Mouse (Mus musculus): Measurements from ENCODE around the gene Pex5. TPM values are rescaled to one million over a fixed set of nuclear protein-coding genes. Genes with fewer than 3 reads are reported as not detected.
A peak's percentile ranks its signal among the peaks of the same experiment; 100 is the strongest.
"Not testable (repeated sequence)": the region's sequence is repeated elsewhere in the genome, so short reads cannot be mapped to it uniquely, and the experiment has no call there.

The Pex5 gene
- polyA plus RNA-seq, 1 experiment from 2014 or later: 43.3 TPM

DNA sequence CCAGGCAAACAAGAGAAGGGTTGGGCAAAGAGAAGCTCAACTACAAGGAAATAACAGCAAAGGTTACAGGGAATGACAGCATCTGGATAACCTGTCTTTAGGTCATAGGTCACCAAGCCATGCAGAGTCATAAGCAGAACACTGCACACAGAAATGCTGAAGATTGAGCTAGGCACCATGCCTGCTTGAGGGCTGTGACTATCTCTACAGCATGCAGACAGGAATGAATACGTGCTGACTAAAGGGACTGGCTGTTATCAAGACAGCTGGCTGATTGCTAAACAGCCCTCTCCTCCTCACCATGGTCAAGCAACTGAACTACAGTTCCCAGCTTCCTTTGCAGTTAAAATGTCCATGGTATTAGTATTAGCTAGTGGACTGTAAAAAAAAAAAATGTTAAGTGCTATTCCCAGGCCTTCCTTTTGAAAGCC, 9.2 kb upstream of the Pex5 start:
- Histone ChIP-seq H3K4me3 (no peak overlapping the region), H3K27ac (replicated peaks) (no peak overlapping the region), H3K27me3 (replicated peaks; ENCODE audit: low read depth, poor library complexity, severe bottlenecking) (no peaks in the 10 kb centered on the region), H3K4me1 (no peaks in the 10 kb centered on the region), H3K36me3 (replicated peaks) (no peaks in the 10 kb centered on the region), H3K9me3 (no peaks in the 10 kb centered on the region)
- no peak for DNase-seq (ENCODE audit: low spot score)
- 55% methylated on average over 1 of the region's 1 CpGs for WGBS

DNA sequence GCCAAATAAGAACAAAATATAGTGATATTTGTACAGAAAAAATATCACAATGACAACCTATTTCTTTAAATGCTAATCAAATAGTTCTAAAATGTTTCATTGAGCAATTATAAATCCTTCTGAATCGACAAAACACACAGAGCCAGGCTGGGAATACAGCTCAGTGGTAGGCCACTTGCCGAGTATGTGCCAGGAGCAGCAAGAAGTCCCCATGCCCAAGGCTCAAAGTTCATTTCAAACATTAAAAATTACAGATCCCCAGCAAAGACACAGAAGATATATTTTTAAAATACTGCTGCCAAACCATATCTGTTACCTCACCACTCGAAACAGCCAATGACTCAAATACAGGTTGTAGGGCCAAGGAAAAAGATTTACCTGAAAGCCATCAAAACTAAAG, 3.8 kb upstream of the Pex5 start:
- 86% methylated on average over 3 of the region's 3 CpGs for WGBS

DNA sequence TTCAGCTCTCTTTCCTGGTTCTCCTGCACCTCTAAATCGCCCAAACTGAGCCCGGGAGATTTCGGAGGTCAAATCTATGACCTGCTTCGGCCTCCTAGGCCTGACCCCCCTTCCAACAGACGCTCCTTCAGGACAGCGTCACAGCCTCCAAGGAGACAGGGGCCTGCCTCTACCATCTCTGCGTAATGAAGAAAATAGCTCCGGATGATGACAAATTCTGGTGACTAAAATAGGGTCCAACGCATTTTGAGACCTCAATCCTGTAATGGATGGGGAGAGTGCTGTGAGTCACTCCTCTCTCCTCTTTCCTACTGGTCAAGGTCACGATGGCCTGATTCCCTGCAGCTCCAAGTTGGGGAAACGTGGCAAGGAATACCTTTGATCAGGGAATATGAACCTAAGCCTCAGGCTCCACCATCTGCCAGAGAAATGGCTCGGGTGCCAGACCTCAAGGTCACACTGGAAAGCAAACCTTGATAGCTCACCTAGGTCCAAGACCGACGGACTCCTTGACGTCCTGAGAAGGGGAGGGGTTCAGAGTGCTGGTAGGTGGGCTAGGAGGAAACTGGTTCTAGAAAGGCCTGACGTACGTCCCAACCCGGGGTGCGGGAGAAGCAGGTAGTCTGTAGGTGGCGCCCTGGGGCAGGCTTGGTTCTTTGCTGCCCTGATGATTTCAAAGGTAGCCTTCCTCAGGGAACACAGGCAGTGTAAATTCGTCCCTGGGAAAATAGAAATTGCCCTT, 651 bp upstream of the Pex5 start:
- Histone ChIP-seq H3K36me3 (replicated peaks) (peaks cover 29% of the 10 kb centered on the region), H3K4me1 (peaks cover 21% of the 10 kb centered on the region), H3K4me3 (peak overlapping the region; percentile 94), H3K27me3 (replicated peaks; ENCODE audit: low read depth, poor library complexity, severe bottlenecking) (no peaks in the 10 kb centered on the region), H3K27ac (replicated peaks) (peak overlapping the region; percentile 93), H3K9me3 (no peaks in the 10 kb centered on the region)
- WGBS: 4% methylated on average over 21 of the region's 21 CpGs
- peak; percentile 80 for DNase-seq (ENCODE audit: low spot score)

More for the DNA sequence above, 3.8 kb upstream of the Pex5 start:
- no peaks in the 10 kb centered on the region for H3K36me3 ChIP-seq (replicated peaks)
- H3K27me3 ChIP-seq (replicated peaks; ENCODE audit: low read depth, poor library complexity, severe bottlenecking): no peaks in the 10 kb centered on the region
- H3K9me3 ChIP-seq: no peaks in the 10 kb centered on the region
- H3K4me3 ChIP-seq: no peak overlapping the region
- no peak overlapping the region for H3K27ac ChIP-seq (replicated peaks)
- peaks cover 17% of the 10 kb centered on the region for H3K4me1 ChIP-seq
- DNase-seq (ENCODE audit: low spot score): no peak

DNA sequence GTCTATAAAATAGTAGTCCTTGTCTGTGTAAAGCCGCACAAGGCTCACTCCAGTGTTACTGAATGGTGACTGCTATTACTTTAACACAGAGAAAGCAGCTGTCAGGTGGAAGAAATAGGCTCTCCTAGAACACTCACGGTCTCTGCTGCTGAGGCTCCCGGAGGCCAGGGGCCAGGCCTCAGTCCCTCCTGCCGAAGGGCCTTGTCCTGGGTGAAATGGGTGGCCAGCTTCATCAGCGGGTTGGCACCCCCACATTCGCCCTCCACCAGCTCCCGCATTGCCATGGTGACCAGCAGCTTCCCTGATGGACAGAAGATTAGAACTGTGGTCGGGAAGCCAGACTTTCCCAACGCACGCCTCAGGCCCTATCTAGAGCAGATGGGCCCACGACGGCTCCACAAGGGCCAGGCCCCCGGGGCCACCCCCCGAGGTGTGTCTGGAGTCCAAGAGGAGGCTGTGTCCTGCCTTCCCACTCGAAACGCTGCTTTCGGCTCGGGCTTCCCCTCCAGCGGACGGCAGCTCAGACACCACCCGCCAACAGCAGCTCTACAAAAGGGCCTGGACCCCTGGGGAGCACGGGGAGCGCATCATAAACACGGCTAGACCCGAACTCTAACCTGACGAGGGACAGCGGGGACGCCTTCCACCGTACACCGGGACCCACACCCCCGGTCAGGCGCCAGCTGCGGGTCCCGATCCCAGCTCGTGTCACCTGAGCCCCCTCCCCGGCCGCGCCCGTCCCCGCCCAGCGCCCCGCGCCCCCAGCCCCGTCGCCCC, 529 bp downstream of the Pex5 start:
- peak; percentile 63 for DNase-seq (ENCODE audit: low spot score)
- WGBS: 2% methylated on average over 45 of the region's 45 CpGs

DNA sequence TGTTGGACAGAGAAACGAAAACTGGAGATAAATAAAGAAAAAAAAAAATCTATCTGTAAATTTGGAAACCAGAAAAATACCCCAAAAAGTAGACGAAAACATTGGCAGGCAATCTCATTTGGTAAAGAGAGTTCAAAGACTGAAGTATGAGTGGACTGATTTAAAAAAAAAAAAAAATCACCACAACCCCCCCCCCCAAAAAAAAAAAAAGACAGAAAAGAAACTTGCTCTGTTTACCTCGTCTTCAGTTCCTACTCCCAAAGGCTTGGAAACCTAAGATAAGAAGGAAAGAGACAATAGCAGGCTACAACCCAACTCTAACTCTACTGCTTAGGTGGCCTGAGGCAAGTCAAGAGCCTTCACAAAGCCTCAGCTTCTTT, 1.1 kb downstream of the Pex5 start:
- peak overlapping the region; percentile 93 for H3K27ac ChIP-seq (replicated peaks)

More for the DNA sequence above, 529 bp downstream of the Pex5 start:
- no peaks in the 10 kb centered on the region for H3K9me3 ChIP-seq
- H3K4me1 ChIP-seq: peaks cover 21% of the 10 kb centered on the region
- peak overlapping the region; percentile 94 for H3K4me3 ChIP-seq
- no peaks in the 10 kb centered on the region for H3K27me3 ChIP-seq (replicated peaks; ENCODE audit: low read depth, poor library complexity, severe bottlenecking)
- H3K27ac ChIP-seq (replicated peaks): peak overlapping the region; percentile 93
- H3K36me3 ChIP-seq (replicated peaks): peaks cover 35% of the 10 kb centered on the region

DNA sequence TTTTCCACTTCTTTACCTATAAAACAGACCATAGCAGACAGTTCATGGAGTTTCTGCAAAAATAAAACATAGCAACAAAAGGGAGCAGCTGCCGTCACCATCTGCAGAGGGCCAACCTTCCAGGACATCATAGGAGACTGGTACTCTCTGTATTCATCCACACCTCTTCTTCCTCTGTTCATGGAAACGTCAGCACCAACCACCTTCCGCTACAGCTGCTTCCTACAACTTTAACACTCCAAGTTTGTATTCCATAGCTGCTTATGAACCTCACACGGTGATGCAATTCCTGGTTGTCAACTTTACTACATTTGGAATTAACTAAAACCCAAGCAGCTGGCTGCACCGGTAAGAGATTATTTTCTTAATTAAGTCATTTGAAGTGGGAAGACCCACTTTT, 6.5 kb downstream of the Pex5 start:
- Histone ChIP-seq H3K4me3 (no peak overlapping the region), H3K27ac (replicated peaks) (no peak overlapping the region), H3K36me3 (replicated peaks) (peaks cover 84% of the 10 kb centered on the region), H3K9me3 (no peaks in the 10 kb centered on the region), H3K4me1 (peaks cover 2% of the 10 kb centered on the region), H3K27me3 (replicated peaks; ENCODE audit: low read depth, poor library complexity, severe bottlenecking) (no peaks in the 10 kb centered on the region)
- DNase-seq (ENCODE audit: low spot score): no peak
- 91% methylated on average over 5 of the region's 5 CpGs for WGBS

More for the DNA sequence above, 1.1 kb downstream of the Pex5 start:
- DNase-seq (ENCODE audit: low spot score): no peak
- Histone ChIP-seq H3K4me3 (peak overlapping the region; percentile 94), H3K9me3 (no peaks in the 10 kb centered on the region), H3K36me3 (replicated peaks) (peaks cover 40% of the 10 kb centered on the region), H3K27me3 (replicated peaks; ENCODE audit: low read depth, poor library complexity, severe bottlenecking) (no peaks in the 10 kb centered on the region), H3K4me1 (peaks cover 21% of the 10 kb centered on the region)
- 53% methylated on average over 3 of the region's 3 CpGs for WGBS

DNA sequence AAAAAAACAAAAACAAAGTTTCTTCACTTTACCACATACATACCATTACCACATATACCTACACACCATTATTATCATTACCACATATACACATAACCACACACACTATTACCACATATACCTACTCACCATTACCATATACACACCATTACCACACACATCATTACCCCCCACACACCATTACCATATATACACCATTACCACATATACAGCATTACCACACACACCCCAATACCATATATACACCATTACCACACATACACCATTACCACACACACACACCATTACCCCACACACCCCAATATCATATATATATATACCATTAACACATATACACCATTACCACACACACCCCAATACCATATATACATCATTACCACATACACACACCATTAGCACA, 7.7 kb downstream of the Pex5 start:
- Histone ChIP-seq H3K27ac (replicated peaks) (no peak overlapping the region), H3K4me3 (no peak overlapping the region), H3K36me3 (replicated peaks) (peaks cover 85% of the 10 kb centered on the region), H3K9me3 (no peaks in the 10 kb centered on the region), H3K4me1 (no peaks in the 10 kb centered on the region), H3K27me3 (replicated peaks; ENCODE audit: low read depth, poor library complexity, severe bottlenecking) (no peaks in the 10 kb centered on the region)
- no peak for DNase-seq (ENCODE audit: low spot score)

DNA sequence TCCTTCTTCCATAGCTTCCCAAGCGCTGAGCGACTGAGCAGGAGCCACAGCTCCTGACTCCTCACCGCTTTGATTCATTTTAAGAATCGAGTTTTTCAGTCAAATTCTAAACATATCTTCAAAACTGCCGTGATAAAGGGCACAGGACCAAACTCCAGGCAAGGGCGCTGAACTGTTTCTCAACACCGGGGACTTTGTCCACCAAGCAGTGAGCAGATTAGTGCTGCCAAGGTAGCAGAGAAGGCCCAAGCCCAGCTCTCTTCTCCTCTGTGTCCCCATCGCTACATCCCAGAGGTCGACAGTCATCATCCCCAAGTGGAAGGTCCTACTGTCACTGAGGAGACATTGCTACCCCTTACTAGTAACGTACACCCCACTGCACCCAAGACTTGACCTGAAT, 8.5 kb downstream of the Pex5 start:
- no peaks in the 10 kb centered on the region for H3K27me3 ChIP-seq (replicated peaks; ENCODE audit: low read depth, poor library complexity, severe bottlenecking)
- no peak for DNase-seq (ENCODE audit: low spot score)
- no peaks in the 10 kb centered on the region for H3K4me1 ChIP-seq
- H3K36me3 ChIP-seq (replicated peaks): peaks cover 85% of the 10 kb centered on the region
- H3K9me3 ChIP-seq: no peaks in the 10 kb centered on the region
- no peak overlapping the region for H3K4me3 ChIP-seq
- 94% methylated on average over 10 of the region's 10 CpGs for WGBS
- no peak overlapping the region for H3K27ac ChIP-seq (replicated peaks)

DNA sequence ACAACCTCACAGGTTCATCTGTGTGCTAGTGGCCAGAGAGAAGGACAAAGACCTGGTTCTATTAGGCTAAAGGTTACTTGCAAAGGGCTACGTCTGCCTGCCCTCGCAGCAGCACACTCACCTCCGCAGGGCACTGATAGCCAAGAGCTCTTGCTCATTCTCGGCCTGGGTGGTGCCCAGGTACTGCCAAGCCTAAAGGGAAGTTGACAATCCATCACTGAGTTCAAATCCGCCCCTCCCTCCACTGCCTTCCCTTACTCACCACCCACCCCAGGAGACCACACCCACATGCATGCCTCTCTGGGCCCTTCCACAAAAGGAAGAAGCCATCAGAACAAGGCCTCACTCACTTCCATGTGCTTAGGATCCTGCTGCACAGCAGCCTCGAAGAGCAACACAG, 15.1 kb downstream of the Pex5 start:
- Histone ChIP-seq H3K27ac (replicated peaks) (no peak overlapping the region), H3K4me1 (no peaks in the 10 kb centered on the region), H3K4me3 (no peak overlapping the region), H3K36me3 (replicated peaks) (peaks cover 90% of the 10 kb centered on the region), H3K9me3 (no peaks in the 10 kb centered on the region), H3K27me3 (replicated peaks; ENCODE audit: low read depth, poor library complexity, severe bottlenecking) (no peaks in the 10 kb centered on the region)
- no peak for DNase-seq (ENCODE audit: low spot score)
- 87% methylated on average over 6 of the region's 6 CpGs for WGBS

DNA sequence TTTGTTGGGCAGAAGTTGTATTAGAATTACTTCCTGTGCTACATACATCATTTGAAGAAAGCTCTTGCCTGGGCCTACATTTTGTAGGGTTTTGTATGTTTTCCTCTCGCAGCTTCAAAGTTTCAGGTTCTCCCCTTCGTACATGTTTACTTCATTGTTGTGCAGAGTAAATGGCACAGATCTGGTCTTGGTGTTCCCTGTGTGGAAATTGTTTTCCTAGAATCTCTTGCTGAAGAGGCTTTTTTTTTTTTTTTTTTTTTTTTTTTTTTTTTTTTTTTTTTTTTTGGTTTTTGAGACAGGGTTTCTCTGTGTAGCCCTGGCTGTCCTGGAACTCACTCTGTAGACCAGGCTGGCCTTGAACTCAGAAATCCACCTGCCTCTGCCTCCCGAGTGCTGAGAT, 19.9 kb downstream of the Pex5 start:
- H3K9me3 ChIP-seq; H3K27me3 ChIP-seq (replicated peaks; ENCODE audit: low read depth, poor library complexity, severe bottlenecking); DNase-seq (ENCODE audit: low spot score); H3K4me1 ChIP-seq; H3K27ac ChIP-seq (replicated peaks); H3K4me3 ChIP-seq: not testable (repeated sequence)
- peaks cover 43% of the 10 kb centered on the region for H3K36me3 ChIP-seq (replicated peaks)
- WGBS: 94% methylated on average over 3 of the region's 3 CpGs

DNA sequence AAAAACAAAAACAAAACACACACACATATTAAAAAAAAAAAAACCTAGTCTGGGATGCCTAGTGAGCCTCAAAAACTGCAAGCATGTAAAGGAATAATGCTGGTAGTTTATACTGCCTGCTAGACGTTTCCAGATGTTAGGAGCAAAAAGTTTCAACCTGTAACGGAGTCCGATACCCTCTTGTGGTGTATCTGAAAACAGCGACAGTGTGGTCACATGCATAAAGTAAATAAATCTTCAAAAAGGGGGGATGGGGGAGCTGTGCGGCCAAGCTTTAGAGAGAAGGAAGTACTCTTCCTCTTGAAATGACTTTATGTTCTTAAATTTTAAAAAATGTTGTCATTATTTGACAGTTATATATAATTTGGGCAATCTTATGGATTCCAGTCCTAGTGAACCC, 34.7 kb downstream of the Pex5 start:
- Histone ChIP-seq H3K9me3 (no peaks in the 10 kb centered on the region; the same call in 1 of the 2 replicates), H3K27me3 (replicated peaks; ENCODE audit: low read depth, poor library complexity, severe bottlenecking) (no peaks in the 10 kb centered on the region), H3K36me3 (replicated peaks) (no peaks in the 10 kb centered on the region), H3K27ac (replicated peaks) (no peak overlapping the region), H3K4me3 (no peak overlapping the region), H3K4me1 (no peaks in the 10 kb centered on the region)
- no peak for DNase-seq (ENCODE audit: low spot score)
- WGBS: 53% methylated on average over 5 of the region's 5 CpGs

DNA sequence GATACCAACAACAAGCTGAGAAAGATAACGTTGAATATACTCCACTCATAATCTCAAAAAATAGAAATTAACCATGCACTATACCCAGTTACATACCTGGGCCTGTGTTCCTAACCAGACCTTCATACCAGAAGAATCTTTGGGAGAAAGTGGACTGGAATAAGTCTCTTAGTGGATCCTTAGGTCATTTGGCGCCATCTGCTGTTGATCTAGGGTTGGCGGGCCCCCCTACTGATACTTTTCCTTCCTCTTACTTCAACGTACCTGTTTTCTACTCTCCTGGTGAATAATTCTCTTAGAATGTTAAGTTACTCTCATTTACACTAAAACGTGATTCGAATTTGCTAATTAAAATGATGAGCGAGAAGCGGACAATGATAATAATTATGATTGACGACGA, 35.5 kb downstream of the Pex5 start:
- WGBS: 35% methylated on average over 10 of the region's 10 CpGs
- H3K36me3 ChIP-seq (replicated peaks): no peaks in the 10 kb centered on the region
- DNase-seq (ENCODE audit: low spot score): peak; percentile 65
- H3K4me1 ChIP-seq: no peaks in the 10 kb centered on the region
- H3K27ac ChIP-seq (replicated peaks): no peak overlapping the region
- H3K4me3 ChIP-seq: no peak overlapping the region
- no peaks in the 10 kb centered on the region for H3K27me3 ChIP-seq (replicated peaks; ENCODE audit: low read depth, poor library complexity, severe bottlenecking)
- no peaks in the 10 kb centered on the region for H3K9me3 ChIP-seq

Measured in embryonic facial prominence, embryonic 10.5 days (tissue).